ENCODE assay signal across 10 mouse cellular contexts in the genomic region with DNA sequence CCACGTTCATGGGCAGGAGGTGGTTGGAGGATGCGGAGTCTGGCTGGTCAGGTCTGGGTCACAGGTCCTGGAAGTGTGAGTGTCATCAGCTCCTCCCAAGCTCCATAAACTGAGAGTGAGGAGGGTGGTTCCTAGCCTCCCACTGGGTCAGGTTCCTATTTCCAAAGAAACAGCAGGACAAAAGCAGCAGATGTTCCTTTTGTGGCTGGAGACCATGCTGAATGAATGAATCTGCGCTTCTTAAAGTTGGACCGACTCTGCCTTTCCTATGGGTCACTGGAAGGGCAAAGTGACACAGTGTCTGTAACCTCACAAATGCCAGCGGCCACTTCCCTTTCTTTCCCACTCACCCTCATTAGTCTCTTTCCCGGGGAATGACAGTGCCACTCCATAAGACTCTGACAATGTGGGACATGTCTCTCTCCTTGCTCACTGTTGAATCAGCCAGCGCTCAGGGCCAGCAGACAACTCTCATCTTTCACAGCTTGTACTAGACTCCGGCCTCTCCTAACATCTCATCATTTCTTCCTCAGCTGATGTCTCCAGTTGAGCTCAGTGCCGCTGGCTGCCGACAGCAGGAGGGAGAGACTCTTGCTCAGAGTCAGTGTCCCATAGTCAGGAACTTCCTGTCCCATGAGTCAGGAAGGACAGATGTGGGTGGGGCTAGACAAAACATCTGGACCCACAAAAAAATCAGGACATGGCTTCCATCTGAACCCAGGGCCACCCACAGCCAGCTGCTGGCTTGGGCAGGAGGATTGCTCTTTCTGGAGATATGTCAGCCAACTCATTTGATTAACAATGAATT. TPM values are rescaled to one million over a fixed set of nuclear protein-coding genes. Genes with fewer than 3 reads are reported as not detected.
DNase-seq lines count a peak whose midpoint lies in the region; ATAC-seq lines count a peak whose summit lies in the region.
"Had no signal": no experiment of that assay in that cellular context is flagged by ENCODE, and none has a peak within 500 bp of the region (broad histone marks: within the 10 kb centered on the region; RNA-seq: fewer than 3 reads in every experiment).

No protein-coding gene starts in this region.

- DNase-seq in gastrocnemius, postnatal 14 days = peak; percentile 8
- no peak for DNase-seq in gastrocnemius, postnatal 10 days
- DNase-seq in embryo, embryonic 9.5 days (ENCODE audit: extremely low spot score) = peak; percentile 55
- no peak for DNase-seq in urinary bladder, postnatal 10 days (ENCODE audit: low spot score)
- DNase-seq: thymus, postnatal 14 days had no signal

- intact Hi-C loops in gastrocnemius, postnatal 14 days (cut with DNase I; ENCODE audit: low total_unique reads) = loop anchor here (5.0 kb wide), 1 partner anchor 267 kb away; no protein-coding TSS in a partner anchor

- peak overlapping the region; percentile 19; the same call in 1 of the 2 replicates for H3K4me2 ChIP-seq in kidney, embryonic 16.5 days (replicated peaks; ENCODE audit: low read depth, low read length)
- 0 out of 2 replicates have a peak overlapping the region, but pooled peaks have one; percentile 12 for H3K4me2 ChIP-seq in neural tube, embryonic 12.5 days (replicated peaks)
- H3K4me2 ChIP-seq in forebrain, embryonic 15.5 days (replicated peaks) = no peak overlapping the region

- no peak overlapping the region for H3K9ac ChIP-seq in kidney, embryonic 16.5 days (replicated peaks; ENCODE audit: low read length)
- H3K9ac ChIP-seq in neural tube, embryonic 12.5 days = no peak overlapping the region
- no peak overlapping the region for H3K9ac ChIP-seq in forebrain, embryonic 15.5 days (replicated peaks)

- H3K36me3 ChIP-seq in kidney, embryonic 16.5 days (ENCODE audit: insufficient read depth, low read length) = no peaks in the 10 kb centered on the region
- no peaks in the 10 kb centered on the region for H3K36me3 ChIP-seq in neural tube, embryonic 12.5 days
- no peaks in the 10 kb centered on the region for H3K36me3 ChIP-seq in forebrain, embryonic 15.5 days

- H3K4me3 ChIP-seq in kidney, embryonic 16.5 days (ENCODE audit: low read length) = no peak overlapping the region
- no peak overlapping the region for H3K4me3 ChIP-seq in neural tube, embryonic 12.5 days
- no peak overlapping the region for H3K4me3 ChIP-seq in forebrain, embryonic 15.5 days

- 15% methylated on average over 10 of the region's 10 CpGs for WGBS in kidney, embryonic 16.5 days
- 6% methylated on average over 10 of the region's 10 CpGs for WGBS in neural tube, embryonic 12.5 days
- 30% methylated on average over 10 of the region's 10 CpGs for WGBS in forebrain, embryonic 15.5 days

- no peaks in the 10 kb centered on the region for H3K9me3 ChIP-seq in kidney, embryonic 16.5 days (ENCODE audit: low read length)
- no peaks in the 10 kb centered on the region for H3K9me3 ChIP-seq in neural tube, embryonic 12.5 days
- H3K9me3 ChIP-seq in forebrain, embryonic 15.5 days = no peaks in the 10 kb centered on the region

- ATAC-seq in kidney, embryonic 16.5 days (ENCODE audit: low FRiP score, low TSS enrichment) = peak; percentile 65
- no peak for ATAC-seq in neural tube, embryonic 12.5 days (ENCODE audit: low FRiP score, low read depth)
- no peak for ATAC-seq in forebrain, embryonic 15.5 days (replicated peaks)
- ATAC-seq in megakaryocyte-erythroid progenitor cell, adult 5-6 weeks (replicated peaks; ENCODE audit: low FRiP score, low TSS enrichment, poor library complexity, severe bottlenecking) = no peak

- no peak overlapping the region for H3K27ac ChIP-seq in kidney, embryonic 16.5 days (ENCODE audit: low read length)
- no peak overlapping the region for H3K27ac ChIP-seq in neural tube, embryonic 12.5 days
- no peak overlapping the region for H3K27ac ChIP-seq in forebrain, embryonic 15.5 days (replicated peaks)

- peaks cover 13% of the 10 kb centered on the region for H3K4me1 ChIP-seq in kidney, embryonic 16.5 days (ENCODE audit: insufficient read depth, low read length)
- peaks cover 16% of the 10 kb centered on the region for H3K4me1 ChIP-seq in neural tube, embryonic 12.5 days
- 0 out of 2 replicates have a peak, but pooled peaks cover 3% of the 10 kb centered on the region for H3K4me1 ChIP-seq in forebrain, embryonic 15.5 days

- H3K27me3 ChIP-seq in kidney, embryonic 16.5 days (ENCODE audit: insufficient read depth, low read length) = no peaks in the 10 kb centered on the region
- H3K27me3 ChIP-seq in neural tube, embryonic 12.5 days (replicated peaks) = no peaks in the 10 kb centered on the region
- no peaks in the 10 kb centered on the region for H3K27me3 ChIP-seq in forebrain, embryonic 15.5 days

RNA-seq across cellular contexts. Expression of a gene that starts 58.4 kb away (rescaled TPM):
- 1 to 10 TPM; 4.0 to 5.2 TPM for total RNA-seq in gastrocnemius, postnatal 14 days (2021)
- 1 to 10 TPM; 3.0 to 4.1 TPM for total RNA-seq in gastrocnemius, postnatal 10 days (2021)
- polyA plus RNA-seq in kidney, embryonic 16.5 days (2015; fragmentation: Nextera tagmentation; extraction: Ambion mirVana) = not detected in 2 replicates
- not detected in 2 replicates for polyA plus RNA-seq in neural tube, embryonic 12.5 days (2016; fragmentation: Nextera tagmentation; extraction: Ambion mirVana)
- 0.04 and 0.14 TPM in 2 replicates for polyA plus RNA-seq in forebrain, embryonic 15.5 days (2015; fragmentation: Nextera tagmentation; extraction: Ambion mirVana)
- total RNA-seq in megakaryocyte-erythroid progenitor cell, adult 5-6 weeks (2014; fragmentation: Nextera tagmentation) = not detected in 2 replicates
- total RNA-seq in megakaryocyte-erythroid progenitor cell, adult 5-6 weeks (2017) = not detected in 2 replicates
- total RNA-seq: liver, adult 2 months had no signal
- polyA plus RNA-seq: liver, adult 2 months had no signal

Comparison
In these comparisons a context has a peak if more than half of its experiments do, and no peak if none do; other contexts are left out.
1. DNase-seq: peak in gastrocnemius, postnatal 14 days (single experiment) and embryo, embryonic 9.5 days (single experiment); none in gastrocnemius, postnatal 10 days (single experiment) and urinary bladder, postnatal 10 days (single experiment).
2. RNA of a gene that starts 58.4 kb away (total RNA-seq): 4.0 to 5.2 TPM in gastrocnemius, postnatal 14 days and 3.0 to 4.1 TPM in gastrocnemius, postnatal 10 days; not detected in megakaryocyte-erythroid progenitor cell, adult 5-6 weeks; every median in the first group is over 4 times any median in the second.